Mouse (Mus musculus): ENCODE measurements around the gene Mmp3. TPM values are rescaled to one million over a fixed set of nuclear protein-coding genes. Genes with fewer than 3 reads are reported as not detected.
"Not testable (repeated sequence)": the region's sequence is repeated elsewhere in the genome, so short reads cannot be mapped to it uniquely, and the experiment has no call there.

The Mmp3 gene
- total RNA-seq (2022): under 1 TPM in 2 of 4 experiments, not detected in 2; 0.14 to 0.27 TPM

GRCm38 (mm10) chr9:7445522-7445921, at the start of gene Mmp3:
Gene Mmp3 (plus strand): TSS chr9:7445822.
- DNase-seq: no peak

- not testable (repeated sequence) for DNase-seq
These were observed 49.1 kb upstream of the Mmp3 start for GRCm38 (mm10) chr9:7396556-7396955.

- DNase-seq: no peak
These were observed 7.7 kb downstream of the Mmp3 start for GRCm38 (mm10) chr9:7453302-7453701.

GRCm38 (mm10) chr9:7470262-7470661, 24.6 kb downstream of the Mmp3 start:
- DNase-seq: no peak

- no peak for DNase-seq
These were observed 38.2 kb downstream of the Mmp3 start for GRCm38 (mm10) chr9:7483684-7484394.

GRCm38 (mm10) chr9:7501138-7501537, 55.5 kb downstream of the Mmp3 start:
- DNase-seq: no peak

GRCm38 (mm10) chr9:7502051-7502450, 56.4 kb downstream of the Mmp3 start, which contains the start of gene Mmp10:
Gene Mmp10 (plus strand): TSS chr9:7502352.
- no peak for DNase-seq

Other genes starting within 250 kb of the Mmp3 start
- 1 to 10 TPM in 2 of 4 experiments, under 1 TPM in 2; 0.35 to 2.3 (median 1.5) TPM for gene Mmp13, start 173.3 kb upstream of the Mmp3 start, total RNA-seq (2022)
- 10 to 100 TPM in 3 of 4 experiments, 1 to 10 TPM in 1; 7.3 to 31.1 (median 17.9) TPM for gene Mmp12, start 101.4 kb upstream of the Mmp3 start, total RNA-seq (2022)
- not detected for gene Mmp1b, start 57.8 kb upstream of the Mmp3 start, total RNA-seq (2022)
- gene Mmp10, start 56.5 kb downstream of the Mmp3 start, total RNA-seq (2022): not detected
- gene Mmp8, start 112.6 kb downstream of the Mmp3 start, total RNA-seq (2022): under 1 TPM in 3 of 4 experiments, not detected in 1; 0.11 to 0.29 (median 0.28) TPM
- gene Mmp27, start 125.6 kb downstream of the Mmp3 start, total RNA-seq (2022): 1 to 10 TPM in 2 of 4 experiments, under 1 TPM in 2; 0.32 to 7.6 (median 3.3) TPM
- not detected for gene Mmp20, start 182.4 kb downstream of the Mmp3 start, total RNA-seq (2022)
- not detected for gene Mmp7, start 246.3 kb downstream of the Mmp3 start, total RNA-seq (2022)

Data from adrenal gland, adult 8-10 months (tissue).